ENCODE assay signal across 11 mouse cellular contexts in the genomic region with DNA sequence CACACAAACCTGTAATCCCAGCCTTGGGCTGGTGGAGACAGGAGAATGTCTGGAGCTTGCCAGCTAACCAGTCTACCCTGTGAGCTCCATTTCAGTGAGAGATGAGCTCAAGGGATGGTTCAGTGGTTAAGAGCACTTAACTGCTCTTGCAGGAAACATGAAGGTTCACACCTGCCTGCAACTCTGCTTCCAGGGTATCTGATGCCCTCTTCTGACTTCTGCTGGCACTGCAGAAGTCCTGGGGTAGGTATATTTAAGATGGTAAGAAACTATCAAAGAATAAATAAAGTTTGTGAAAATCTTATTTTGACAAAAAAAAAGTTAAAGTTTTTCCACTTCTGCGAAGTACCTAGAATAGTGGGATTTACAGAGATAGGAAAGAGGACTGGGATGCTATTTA. TPM values are rescaled to one million over a fixed set of nuclear protein-coding genes. Genes with fewer than 3 reads are reported as not detected.
DNase-seq lines count a peak whose midpoint lies in the region; ATAC-seq and TF ChIP-seq lines count a peak whose summit lies in the region.
"Had no signal": no experiment of that assay in that cellular context is flagged by ENCODE, and none has a peak within 500 bp of the region (broad histone marks: within the 10 kb centered on the region; RNA-seq: fewer than 3 reads in every experiment).

No protein-coding gene starts in this region.

- H3K27me3 ChIP-seq in lung, postnatal 0 days (replicated peaks; ENCODE audit: insufficient read depth, low read length), result no peaks in the 10 kb centered on the region
- no peaks in the 10 kb centered on the region for H3K27me3 ChIP-seq in heart, embryonic 10.5 days (ENCODE audit: insufficient read depth, poor library complexity, severe bottlenecking)
- H3K27me3 ChIP-seq: heart, embryonic 15.5 days had no signal

- no peaks in the 10 kb centered on the region; the same call in 1 of the 2 replicates for H3K36me3 ChIP-seq in lung, postnatal 0 days (ENCODE audit: insufficient read depth, low read length)
- peaks cover 15% of the 10 kb centered on the region for H3K36me3 ChIP-seq in heart, embryonic 10.5 days

- peak; percentile 13; the same call in 1 of the 2 replicates for TF ChIP-seq CTCF in gastrocnemius, adult 2 months (IDR thresholded peaks at IDR 0.05)
- TF ChIP-seq CTCF in lung, postnatal 0 days (IDR thresholded peaks at IDR 0.05), result peak; percentile 35

- intact Hi-C loops in gastrocnemius, adult 2 months (cut with DNase I), result loop anchor here (5.0 kb wide), 1 partner anchor 173 kb away; no protein-coding TSS in a partner anchor

- no peak for DNase-seq in gastrocnemius, adult 2 months
- DNase-seq in gastrocnemius, postnatal 25 days, result no peak
- no peak for DNase-seq in lung, postnatal 0 days (ENCODE audit: low spot score)
- no peak for DNase-seq in lung, postnatal 36 days
- peak; percentile 59 for DNase-seq in induced T-regulatory cell, adult 2 months (ENCODE audit: low read depth)
- DNase-seq in telencephalon, adult 2 months (ENCODE audit: low read depth, low spot score), result peak; percentile 5
- DNase-seq in heart, embryonic 10.5 days (ENCODE audit: low spot score), result no peak
- DNase-seq in adrenal gland, postnatal 10 days, result no peak

- 47% methylated on average over 1 of the region's 1 CpGs for WGBS in lung, postnatal 0 days
- 29% methylated on average over 1 of the region's 1 CpGs for WGBS in heart, embryonic 10.5 days

- H3K4me3 ChIP-seq in gastrocnemius, adult 2 months, result no peak overlapping the region
- no peak overlapping the region for H3K4me3 ChIP-seq in lung, postnatal 0 days (ENCODE audit: low read depth, low read length)
- H3K4me3 ChIP-seq in heart, embryonic 10.5 days, result no peak overlapping the region
- H3K4me3 ChIP-seq: heart, embryonic 15.5 days had no signal

- no peak overlapping the region for H3K4me2 ChIP-seq in lung, postnatal 0 days (replicated peaks; ENCODE audit: low read depth, low read length)
- H3K4me2 ChIP-seq: heart, embryonic 15.5 days had no signal

- no peak overlapping the region for H3K27ac ChIP-seq in gastrocnemius, adult 2 months
- H3K27ac ChIP-seq in lung, postnatal 0 days (ENCODE audit: low read length), result no peak overlapping the region
- no peak overlapping the region for H3K27ac ChIP-seq in heart, embryonic 10.5 days
- H3K27ac ChIP-seq: heart, embryonic 15.5 days had no signal

- H3K9me3 ChIP-seq in lung, postnatal 0 days (ENCODE audit: low read length), result no peaks in the 10 kb centered on the region
- H3K9me3 ChIP-seq in heart, embryonic 10.5 days, result no peaks in the 10 kb centered on the region
- H3K9me3 ChIP-seq: heart, embryonic 15.5 days had no signal

- no peak overlapping the region for H3K9ac ChIP-seq in lung, postnatal 0 days (replicated peaks; ENCODE audit: low read depth)
- H3K9ac ChIP-seq: heart, embryonic 15.5 days had no signal

- H3K4me1 ChIP-seq in lung, postnatal 0 days (ENCODE audit: insufficient read depth, low read depth, low read length), result no peaks in the 10 kb centered on the region
- H3K4me1 ChIP-seq in heart, embryonic 10.5 days, result no peaks in the 10 kb centered on the region
- H3K4me1 ChIP-seq: heart, embryonic 15.5 days had no signal

- ATAC-seq in lung, postnatal 0 days, result no peak

- no peak for TF ChIP-seq EP300 in lung, postnatal 0 days (IDR thresholded peaks at IDR 0.05)

RNA-seq across cellular contexts. Expression of a gene that starts 6.9 kb away (rescaled TPM):
- 1 to 10 TPM; 2.6 to 3.3 TPM for total RNA-seq in gastrocnemius, adult 2 months (2021)
- total RNA-seq in gastrocnemius, postnatal 25 days (2021), result 1 to 10 TPM; 2.4 to 3.0 TPM
- 0.90 and 0.91 TPM in 2 replicates for polyA plus RNA-seq in lung, postnatal 0 days (2015; fragmentation: Nextera tagmentation; extraction: Ambion mirVana)
- 2.8 and 4.4 TPM in 2 replicates for polyA plus RNA-seq in heart, embryonic 10.5 days (2016; fragmentation: Nextera tagmentation; extraction: Ambion mirVana)
- total RNA-seq in adrenal gland, postnatal 10 days (2021), result 10 to 100 TPM; 12.7 to 14.7 TPM

RNA-seq across cellular contexts. Expression of a gene that starts 20.5 kb away (rescaled TPM):
- total RNA-seq in gastrocnemius, adult 2 months (2021), result not detected
- not detected for total RNA-seq in gastrocnemius, postnatal 25 days (2021)
- polyA plus RNA-seq in lung, postnatal 0 days (2015; fragmentation: Nextera tagmentation; extraction: Ambion mirVana), result not detected in 2 replicates
- polyA plus RNA-seq in heart, embryonic 10.5 days (2016; fragmentation: Nextera tagmentation; extraction: Ambion mirVana), result not detected in 2 replicates
- total RNA-seq in adrenal gland, postnatal 10 days (2021), result not detected
- total RNA-seq: adrenal gland, postnatal 25 days had no signal
- polyA plus RNA-seq: C2C12; heart, embryonic 15.5 days had no signal

RNA-seq across cellular contexts. Expression of a gene that starts 34.5 kb away (rescaled TPM):
- 10 to 100 TPM; 45.0 to 51.2 TPM for total RNA-seq in gastrocnemius, adult 2 months (2021)
- 10 to 100 TPM; 41.8 to 46.2 TPM for total RNA-seq in gastrocnemius, postnatal 25 days (2021)
- polyA plus RNA-seq in lung, postnatal 0 days (2015; fragmentation: Nextera tagmentation; extraction: Ambion mirVana), result 6.8 and 7.5 TPM in 2 replicates
- 8.7 and 16.0 TPM in 2 replicates for polyA plus RNA-seq in heart, embryonic 10.5 days (2016; fragmentation: Nextera tagmentation; extraction: Ambion mirVana)
- total RNA-seq in adrenal gland, postnatal 10 days (2021), result 10 to 100 TPM; 74.0 to 83.3 TPM

Comparison
In these comparisons a context has a peak if more than half of its experiments do, and no peak if none do; other contexts are left out.
1. DNase-seq: peak in induced T-regulatory cell, adult 2 months (single experiment) and telencephalon, adult 2 months (single experiment); none in gastrocnemius, adult 2 months (single experiment), gastrocnemius, postnatal 25 days (single experiment), lung, postnatal 0 days (single experiment), lung, postnatal 36 days (single experiment), heart, embryonic 10.5 days (single experiment) and adrenal gland, postnatal 10 days (single experiment).